Mouse (Mus musculus) embryonic fibroblast, embryonic 13.5 days (primary cell): ENCODE measurements around the gene Dhx58.

Source experiments
- CTCF ChIP-seq: IDR thresholded peaks from 2 replicates; pipeline ENCODE4 v1.5.1; 2011; ENCODE audit warnings: mild to moderate bottlenecking, control low read depth, low read length, moderate library complexity, borderline replicate concordance; ENCODE audit not compliant: insufficient read depth
- POLR2A ChIP-seq: IDR thresholded peaks from 2 replicates; pipeline ENCODE4 v1.6.1; 2011; ENCODE audit warnings: low read depth, mild to moderate bottlenecking, control low read depth, low read length, moderate library complexity

GRCm38 (mm10) chr11:100671049-100671448 lies 33.0 kb downstream of the Dhx58 start:
- TF ChIP-seq CTCF (no peak), POLR2A (no peak)
